Mouse (Mus musculus): ENCODE measurements around the gene Spen. TPM values are rescaled to one million over a fixed set of nuclear protein-coding genes. Genes with fewer than 3 reads are reported as not detected.

Spen gene
- polyA plus RNA-seq, 1 experiment from 2014 or later = 5.7 TPM

DNA sequence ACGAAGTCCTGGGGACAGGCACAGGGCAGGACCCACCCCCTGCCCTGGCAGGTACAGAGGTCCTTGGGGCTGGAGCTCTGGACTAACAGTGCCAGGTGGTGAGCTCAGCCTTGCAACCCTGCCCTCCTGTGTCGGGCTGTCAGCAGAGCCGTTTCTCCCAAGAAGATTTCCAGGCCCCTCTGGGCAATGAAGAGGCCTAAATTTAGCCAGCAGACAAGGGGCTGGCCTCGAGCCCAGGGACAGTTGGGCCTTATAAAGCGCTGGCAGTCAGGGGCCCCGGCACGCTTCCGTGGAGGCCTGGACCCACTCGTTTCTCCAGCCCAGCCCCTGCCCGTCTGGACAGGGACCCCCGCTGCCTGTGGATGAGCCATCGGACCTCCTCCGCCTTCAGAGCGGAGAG is 117.0 kb downstream of the Spen start:
- 30% methylated on average over 14 of the region's 14 CpGs for WGBS
- no peak overlapping the region for H3K4me2 ChIP-seq (replicated peaks; ENCODE audit: low read depth, low read length)
- H3K27ac ChIP-seq (ENCODE audit: low read length) = no peak overlapping the region
- TF ChIP-seq CTCF (IDR thresholded peaks at IDR 0.05) (0 out of 2 replicates have a peak, but pooled peaks have one; percentile 4), EP300 (IDR thresholded peaks at IDR 0.05) (no peak)
- H3K27me3 ChIP-seq (replicated peaks; ENCODE audit: insufficient read depth, low read length) = no peaks in the 10 kb centered on the region
- H3K36me3 ChIP-seq (ENCODE audit: insufficient read depth, low read length) = no peaks in the 10 kb centered on the region
- H3K9me3 ChIP-seq (ENCODE audit: low read length) = no peaks in the 10 kb centered on the region
- H3K4me3 ChIP-seq (ENCODE audit: low read depth, low read length) = no peak overlapping the region
- peak; percentile 55 for DNase-seq (ENCODE audit: low spot score)
- H3K9ac ChIP-seq (replicated peaks; ENCODE audit: low read depth) = peak overlapping the region; percentile 23; the same call in 1 of the 2 replicates
- ATAC-seq = 0 out of 2 replicates have a peak, but pooled peaks have one; percentile 8
- peaks cover 5% of the 10 kb centered on the region for H3K4me1 ChIP-seq (ENCODE audit: insufficient read depth, low read depth, low read length)

DNA sequence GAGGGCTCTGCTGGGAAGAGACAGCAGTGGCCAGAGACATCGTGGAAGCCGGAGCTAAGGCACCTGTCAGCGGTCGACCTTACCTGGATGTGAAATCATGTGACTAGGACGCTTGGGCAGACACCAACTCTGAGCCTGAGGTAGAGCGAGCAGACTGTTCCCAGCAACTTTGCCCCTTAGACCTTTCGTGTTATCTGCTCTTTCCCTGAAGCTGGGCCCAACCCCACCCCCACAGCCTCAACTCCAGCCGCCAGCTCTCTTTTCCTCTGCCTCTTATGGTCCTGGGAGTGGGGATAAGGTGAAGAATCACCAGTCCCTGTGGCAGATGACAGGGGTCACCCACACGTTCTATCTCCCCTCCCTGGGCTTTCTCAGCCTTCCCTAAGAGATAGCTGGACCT is 117.5 kb downstream of the Spen start:
- Histone ChIP-seq H3K9ac (replicated peaks; ENCODE audit: low read depth) (no peak overlapping the region; the same call in 1 of the 2 replicates), H3K36me3 (ENCODE audit: insufficient read depth, low read length) (no peaks in the 10 kb centered on the region), H3K9me3 (ENCODE audit: low read length) (no peaks in the 10 kb centered on the region), H3K27ac (ENCODE audit: low read length) (no peak overlapping the region), H3K27me3 (replicated peaks; ENCODE audit: insufficient read depth, low read length) (no peaks in the 10 kb centered on the region), H3K4me2 (replicated peaks; ENCODE audit: low read depth, low read length) (no peak overlapping the region), H3K4me3 (ENCODE audit: low read depth, low read length) (no peak overlapping the region), H3K4me1 (ENCODE audit: insufficient read depth, low read depth, low read length) (peaks cover 4% of the 10 kb centered on the region)
- no peak for DNase-seq (ENCODE audit: low spot score)
- TF ChIP-seq CTCF (IDR thresholded peaks at IDR 0.05) (no peak), EP300 (IDR thresholded peaks at IDR 0.05) (no peak)
- 39% methylated on average over 9 of the region's 9 CpGs for WGBS
- ATAC-seq = no peak

DNA sequence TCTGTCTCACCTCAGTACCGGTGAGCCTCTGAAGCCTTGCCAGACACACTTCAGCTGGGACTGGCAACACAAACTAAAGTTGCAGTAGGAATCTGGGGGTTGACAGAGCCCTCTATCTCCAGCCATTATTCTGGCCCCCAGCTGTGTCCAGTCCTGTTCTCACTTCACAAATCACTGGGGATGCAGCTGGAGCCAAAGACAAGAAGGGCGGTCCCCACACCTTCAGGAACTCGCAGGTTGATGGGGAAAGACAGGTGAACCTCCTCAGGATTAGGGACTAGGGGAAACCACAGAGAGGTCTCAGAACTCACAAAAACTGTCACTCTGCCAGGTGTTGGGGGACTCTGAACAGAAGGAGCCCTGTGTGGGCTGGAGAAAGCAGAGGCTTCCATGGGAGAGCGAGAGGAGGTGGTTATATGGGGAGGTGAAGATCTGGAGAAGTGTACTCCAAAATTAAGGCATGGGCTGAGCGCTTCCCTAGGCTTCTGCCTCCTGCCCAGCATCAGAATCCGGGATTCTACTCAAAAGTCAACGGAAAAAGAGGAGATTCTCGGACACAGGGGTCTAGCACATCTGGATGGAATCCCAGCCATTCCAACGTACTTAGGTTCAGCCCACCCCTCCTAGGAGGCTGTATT is 118.1 kb downstream of the Spen start, which contains the start of gene Hspb7:
Gene Hspb7, plus strand, starts transcription at position 588 of the 638 bp plus-strand sequence.
- H3K4me1 ChIP-seq (ENCODE audit: insufficient read depth, low read depth, low read length) = no peaks in the 10 kb centered on the region; the same call in 1 of the 2 replicates
- 43% methylated on average over 9 of the region's 9 CpGs for WGBS
- H3K4me3 ChIP-seq (ENCODE audit: low read depth, low read length) = no peak within 1 kb of the TSS
- H3K36me3 ChIP-seq (ENCODE audit: insufficient read depth, low read length) = no peaks in the 10 kb centered on the region
- no peak within 1 kb of the TSS for H3K4me2 ChIP-seq (replicated peaks; ENCODE audit: low read depth, low read length)
- no peaks in the 10 kb centered on the region for H3K27me3 ChIP-seq (replicated peaks; ENCODE audit: insufficient read depth, low read length)
- no peak within 1 kb of the TSS for H3K27ac ChIP-seq (ENCODE audit: low read length)
- peak within 1 kb of the TSS; percentile 23; the same call in 1 of the 2 replicates for H3K9ac ChIP-seq (replicated peaks; ENCODE audit: low read depth)
- DNase-seq (ENCODE audit: low spot score) (no peak), ATAC-seq (peak; percentile 18)
- H3K9me3 ChIP-seq (ENCODE audit: low read length) = no peaks in the 10 kb centered on the region
- no peak for TF ChIP-seq CTCF (IDR thresholded peaks at IDR 0.05)
- no peak for TF ChIP-seq EP300 (IDR thresholded peaks at IDR 0.05)

DNA sequence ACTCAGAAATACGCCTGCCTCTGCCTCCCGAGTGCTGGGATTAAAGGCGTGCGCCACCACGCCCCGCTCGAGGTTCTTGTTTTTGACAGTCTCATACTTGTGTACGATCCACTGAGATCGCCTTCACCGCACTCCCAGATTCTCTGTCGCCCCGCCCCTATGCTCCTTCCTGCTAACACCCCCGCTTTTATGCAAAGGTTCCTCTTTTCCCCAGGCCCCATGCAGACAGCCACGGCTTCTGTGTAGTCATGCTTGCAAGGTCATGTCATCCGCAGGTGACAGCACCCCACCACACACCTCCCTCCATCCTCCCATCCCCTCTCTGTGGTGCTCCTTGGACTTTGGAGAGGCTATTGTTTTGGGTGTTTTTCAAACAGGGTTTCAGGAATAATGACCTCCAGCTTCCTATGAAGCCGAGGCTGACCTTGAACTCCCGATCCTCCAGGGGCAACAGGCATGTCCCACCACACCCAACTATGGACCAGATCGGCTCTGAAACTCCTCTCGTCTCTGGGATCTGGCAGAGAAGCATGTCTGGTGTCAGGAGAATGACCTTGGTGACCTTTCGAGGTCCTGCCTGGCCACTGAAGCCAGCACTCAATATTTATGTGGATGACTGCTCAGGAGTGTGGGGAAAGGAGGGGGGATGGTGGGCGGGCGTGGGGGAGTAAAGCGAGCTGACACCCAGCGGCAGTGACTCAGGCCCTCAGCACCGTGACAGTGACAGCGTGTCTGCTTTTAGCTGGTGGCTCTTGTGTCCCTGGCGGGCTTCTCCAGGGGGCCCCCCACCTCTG is 118.8 kb downstream of the Spen start:
- Histone ChIP-seq H3K9me3 (ENCODE audit: low read length) (no peaks in the 10 kb centered on the region), H3K4me3 (ENCODE audit: low read depth, low read length) (no peak overlapping the region), H3K9ac (replicated peaks; ENCODE audit: low read depth) (no peak overlapping the region), H3K27ac (ENCODE audit: low read length) (no peak overlapping the region), H3K4me2 (replicated peaks; ENCODE audit: low read depth, low read length) (no peak overlapping the region), H3K27me3 (replicated peaks; ENCODE audit: insufficient read depth, low read length) (no peaks in the 10 kb centered on the region), H3K36me3 (ENCODE audit: insufficient read depth, low read length) (no peaks in the 10 kb centered on the region), H3K4me1 (ENCODE audit: insufficient read depth, low read depth, low read length) (no peaks in the 10 kb centered on the region; the same call in 1 of the 2 replicates)
- DNase-seq (ENCODE audit: low spot score) (peak; percentile 35), ATAC-seq (peak; percentile 52)
- WGBS = 53% methylated on average over 27 of the region's 27 CpGs
- TF ChIP-seq CTCF (IDR thresholded peaks at IDR 0.05) (no peak), EP300 (IDR thresholded peaks at IDR 0.05) (no peak)

Other genes starting within 250 kb of the Spen start
- gene Epha2, start 237.4 kb downstream of the Spen start, polyA plus RNA-seq (2015; fragmentation: Nextera tagmentation; extraction: Ambion mirVana) = 9.7 and 10.3 TPM in 2 replicates
- 0.79 and 0.83 TPM in 2 replicates for gene Fam131c, start 170.4 kb downstream of the Spen start, polyA plus RNA-seq (2015; fragmentation: Nextera tagmentation; extraction: Ambion mirVana)
- gene Clcnka, start 139.9 kb downstream of the Spen start, polyA plus RNA-seq (2015; fragmentation: Nextera tagmentation; extraction: Ambion mirVana) = 0.07 and 0.11 TPM in 2 replicates
- not detected in 2 replicates for gene Clcnkb, start 122.6 kb downstream of the Spen start, polyA plus RNA-seq (2015; fragmentation: Nextera tagmentation; extraction: Ambion mirVana)
- gene Hspb7, start 117.8 kb downstream of the Spen start, polyA plus RNA-seq (2015; fragmentation: Nextera tagmentation; extraction: Ambion mirVana) = 1.9 and 2.3 TPM in 2 replicates
- not detected in 2 replicates for gene Srarp, start 102.5 kb downstream of the Spen start, polyA plus RNA-seq (2015; fragmentation: Nextera tagmentation; extraction: Ambion mirVana)
- 14.1 and 14.3 TPM in 2 replicates for gene Zbtb17, start 93.9 kb downstream of the Spen start, polyA plus RNA-seq (2015; fragmentation: Nextera tagmentation; extraction: Ambion mirVana)
- gene Fblim1, start 67.5 kb upstream of the Spen start, polyA plus RNA-seq (2015; fragmentation: Nextera tagmentation; extraction: Ambion mirVana) = 52.3 and 57.5 TPM in 2 replicates
- gene Tmem82, start 80.0 kb upstream of the Spen start, polyA plus RNA-seq (2015; fragmentation: Nextera tagmentation; extraction: Ambion mirVana) = 3.5 and 3.6 TPM in 2 replicates
- 1.1 and 1.2 TPM in 2 replicates for gene Slc25a34, start 85.2 kb upstream of the Spen start, polyA plus RNA-seq (2015; fragmentation: Nextera tagmentation; extraction: Ambion mirVana)
- 5.2 and 5.3 TPM in 2 replicates for gene Plekhm2, start 126.3 kb upstream of the Spen start, polyA plus RNA-seq (2015; fragmentation: Nextera tagmentation; extraction: Ambion mirVana)
- not detected in 2 replicates for gene Rsc1a1, start 147.0 kb upstream of the Spen start, polyA plus RNA-seq (2015; fragmentation: Nextera tagmentation; extraction: Ambion mirVana)
- gene Ddi2, start 184.8 kb upstream of the Spen start, polyA plus RNA-seq (2015; fragmentation: Nextera tagmentation; extraction: Ambion mirVana) = 16.8 and 19.7 TPM in 2 replicates
- gene Agmat, start 208.1 kb upstream of the Spen start, polyA plus RNA-seq (2015; fragmentation: Nextera tagmentation; extraction: Ambion mirVana) = 0.25 and 0.27 TPM in 2 replicates